Comparison of ENCODE assay signal across 14 mouse cellular contexts in genomic region chr14:18665267-18666024, GRCm38 (mm10).
DNase-seq lines count a peak whose midpoint lies in the region; ATAC-seq lines count a peak whose summit lies in the region.
"Had no signal": no experiment of that assay in that cellular context is flagged by ENCODE, and none has a peak within 500 bp of the region (broad histone marks: within the 10 kb centered on the region; RNA-seq: fewer than 3 reads in every experiment).

No protein-coding gene starts in this region.

- 74% methylated on average over 1 of the region's 1 CpGs for WGBS in hindbrain, embryonic 10.5 days
- WGBS in heart, embryonic 10.5 days: 77% methylated on average over 1 of the region's 1 CpGs

- 0 out of 2 replicates have a peak, but pooled peaks cover 4% of the 10 kb centered on the region for H3K4me1 ChIP-seq in hindbrain, embryonic 10.5 days (replicated peaks)
- H3K4me1 ChIP-seq in heart, embryonic 10.5 days: no peaks in the 10 kb centered on the region
- H3K4me1 ChIP-seq: forebrain, embryonic 15.5 days; limb, embryonic 12.5 days had no signal

- no peak overlapping the region for H3K4me3 ChIP-seq in hindbrain, embryonic 10.5 days
- H3K4me3 ChIP-seq in heart, embryonic 10.5 days: no peak overlapping the region
- H3K4me3 ChIP-seq: forebrain, embryonic 15.5 days; limb, embryonic 12.5 days had no signal

- ATAC-seq in hematopoietic stem cell, adult 5-6 weeks (replicated peaks in 1 of 2; ENCODE audit: insufficient read depth in 1 of 2, low FRiP score in 2 of 2, low TSS enrichment in 1 of 2, low read depth in 1 of 2, poor library complexity in 2 of 2, severe bottlenecking in 2 of 2): peak; percentile 98 to 99
- peak; percentile 78 for ATAC-seq in neutrophil, adult 5-6 weeks (ENCODE audit: extremely low read depth, insufficient number of reproducible peaks, low FRiP score, poor library complexity, severe bottlenecking)
- ATAC-seq: forebrain, embryonic 15.5 days had no signal

- no peaks in the 10 kb centered on the region; the same call in 1 of the 2 replicates for H3K36me3 ChIP-seq in hindbrain, embryonic 10.5 days
- H3K36me3 ChIP-seq in heart, embryonic 10.5 days: no peaks in the 10 kb centered on the region
- H3K36me3 ChIP-seq: forebrain, embryonic 15.5 days; G1E; limb, embryonic 12.5 days had no signal

- no peak overlapping the region for H3K27ac ChIP-seq in hindbrain, embryonic 10.5 days
- H3K27ac ChIP-seq in heart, embryonic 10.5 days: no peak overlapping the region
- H3K27ac ChIP-seq: forebrain, embryonic 15.5 days; limb, embryonic 12.5 days had no signal

- DNase-seq in spleen, adult 12 weeks (ENCODE audit: low spot score): peak; percentile 27
- DNase-seq in spleen, postnatal 4 days (ENCODE audit: low spot score in 2 of 2): no peak
- peak; percentile 71 for DNase-seq in thymus, postnatal 4 days
- no peak for DNase-seq in hindbrain, embryonic 10.5 days (ENCODE audit: low spot score)
- no peak for DNase-seq in heart, embryonic 10.5 days (ENCODE audit: low spot score)
- no peak for DNase-seq in layer of hippocampus, adult 11-12 months (ENCODE audit: low spot score)
- DNase-seq: heart, postnatal 36 days; layer of hippocampus, adult 9-11 months; lung, postnatal 10 days had no signal

- H3K9me3 ChIP-seq in hindbrain, embryonic 10.5 days: peaks cover 16% of the 10 kb centered on the region
- peaks cover 8% of the 10 kb centered on the region; the same call in 1 of the 2 replicates for H3K9me3 ChIP-seq in heart, embryonic 10.5 days

- no peaks in the 10 kb centered on the region for H3K27me3 ChIP-seq in hindbrain, embryonic 10.5 days (ENCODE audit: insufficient read depth, poor library complexity, severe bottlenecking)
- H3K27me3 ChIP-seq in heart, embryonic 10.5 days (ENCODE audit: insufficient read depth, poor library complexity, severe bottlenecking): no peaks in the 10 kb centered on the region
- H3K27me3 ChIP-seq: forebrain, embryonic 15.5 days; limb, embryonic 12.5 days had no signal

Comparison
In these comparisons a context has a peak if more than half of its experiments do, and no peak if none do; other contexts are left out.
1. DNase-seq: peak in spleen, adult 12 weeks (single experiment) and thymus, postnatal 4 days (single experiment); none in spleen, postnatal 4 days (0 of 2), hindbrain, embryonic 10.5 days (single experiment), heart, embryonic 10.5 days (single experiment) and layer of hippocampus, adult 11-12 months (single experiment).